Mouse (Mus musculus) liver, adult 2 months (tissue): ENCODE results near the gene Ldlrad3.

Experiments
- CTCF ChIP-seq: fragments of 200-500 bp; IDR thresholded peaks from 2 replicates; pipeline ENCODE4 v1.5.1; 2011; ENCODE audit warnings: low read depth, low read length, control low read depth
- POLR2A ChIP-seq: fragments of 200-500 bp; IDR thresholded peaks from 2 replicates; pipeline ENCODE4 v1.6.1; 2011; ENCODE audit warnings: low read length, control low read depth; ENCODE audit not compliant: insufficient read depth; ENCODE audit errors: extremely low read depth

- TF ChIP-seq POLR2A = no peak
- no peak for TF ChIP-seq CTCF
Observed at GRCm38 (mm10) chr2:102196709-102197108, 10.5 kb upstream of the Ldlrad3 start.
